Mouse (Mus musculus): ENCODE measurements around the gene Gm49776. TPM values are rescaled to one million over a fixed set of nuclear protein-coding genes. Genes with fewer than 3 reads are reported as not detected.

The Gm49776 gene
- polyA plus RNA-seq, 1 experiment: not detected

DNA sequence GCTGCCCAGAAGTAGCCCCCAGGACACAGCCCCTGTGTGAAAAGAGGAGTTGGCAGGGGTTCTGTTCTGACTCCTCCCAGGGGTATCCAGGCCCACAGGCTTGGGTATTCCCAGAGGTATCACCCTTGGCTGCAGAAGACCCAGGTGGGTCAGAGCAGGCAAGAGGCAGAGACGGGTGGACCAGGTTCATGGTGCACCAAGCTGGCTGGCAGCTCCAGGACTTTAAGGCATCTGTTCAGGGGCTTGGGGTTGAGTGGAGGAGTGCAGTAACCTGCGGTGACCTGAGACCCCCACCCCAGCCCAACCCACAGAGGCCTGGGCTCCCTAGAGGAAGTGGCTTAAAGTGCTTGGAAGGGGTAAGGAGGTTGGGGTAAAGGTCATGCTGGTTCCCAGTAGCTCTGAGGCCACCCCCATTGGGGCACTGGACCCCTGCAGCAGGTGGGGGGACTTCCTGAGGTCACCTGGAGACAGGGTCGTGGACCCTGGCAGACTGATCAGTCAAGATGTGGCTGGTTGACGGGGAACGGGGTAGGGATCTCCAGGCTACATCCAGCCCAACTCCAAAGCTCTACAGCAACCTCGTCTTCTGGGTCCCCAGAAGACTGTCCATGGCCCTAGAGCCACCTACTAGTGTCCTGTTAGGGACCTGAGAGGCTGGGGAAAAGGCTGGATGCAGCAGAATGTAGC, 37.1 kb downstream of the Gm49776 start:
- 83% methylated on average over 6 of the region's 6 CpGs for WGBS
- TF ChIP-seq CTCF (IDR thresholded peaks at IDR 0.05; ENCODE audit: borderline replicate concordance, control insufficient read depth, extremely low read depth, insufficient read depth, low read length, poor library complexity) (no peak), POLR2A (IDR thresholded peaks at IDR 0.05; ENCODE audit: control insufficient read depth, extremely low read depth, insufficient read depth, low read length, poor library complexity) (no peak)
- Histone ChIP-seq H3K4me1 (replicated peaks; ENCODE audit: control insufficient read depth, insufficient read depth, low read length) (peaks cover 28% of the 10 kb centered on the region), H3K27ac (ENCODE audit: control insufficient read depth, insufficient read depth, low read length) (no peak overlapping the region; the same call in 1 of the 2 replicates), H3K4me3 (ENCODE audit: control insufficient read depth, insufficient read depth, low read length) (no peak overlapping the region), H3K36me3 (ENCODE audit: control insufficient read depth, insufficient read depth, low read length) (peaks cover 34% of the 10 kb centered on the region), H3K27me3 (ENCODE audit: control insufficient read depth, insufficient read depth, low read length) (no peaks in the 10 kb centered on the region)
- no peak for DNase-seq

DNA sequence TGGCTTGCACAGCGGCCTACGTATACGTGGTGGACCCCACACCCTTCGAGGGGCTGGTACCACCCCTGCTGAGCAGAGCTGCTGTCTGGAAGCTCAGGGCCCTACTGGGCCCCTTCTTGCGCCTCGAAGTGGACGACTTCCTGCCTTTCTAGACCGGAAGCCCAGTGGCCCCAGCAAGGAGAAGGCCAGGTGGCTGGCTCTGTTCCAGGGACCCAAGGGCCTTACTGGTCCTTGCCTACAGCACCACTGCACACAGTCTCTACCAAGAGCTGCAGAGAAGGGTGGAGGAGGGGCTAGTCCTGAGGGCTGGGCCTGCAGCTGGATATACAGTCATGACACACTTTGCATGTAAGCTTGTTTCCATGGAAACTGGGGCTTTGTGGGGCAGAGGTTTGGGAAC, 38.1 kb downstream of the Gm49776 start:
- WGBS: 17% methylated on average over 8 of the region's 8 CpGs
- H3K4me3 ChIP-seq (ENCODE audit: control insufficient read depth, insufficient read depth, low read length): no peak overlapping the region
- peaks cover 28% of the 10 kb centered on the region for H3K4me1 ChIP-seq (replicated peaks; ENCODE audit: control insufficient read depth, insufficient read depth, low read length)
- H3K27ac ChIP-seq (ENCODE audit: control insufficient read depth, insufficient read depth, low read length): peak overlapping the region; percentile 4; the same call in 1 of the 2 replicates
- DNase-seq: peak; percentile 42
- no peaks in the 10 kb centered on the region for H3K27me3 ChIP-seq (ENCODE audit: control insufficient read depth, insufficient read depth, low read length)
- TF ChIP-seq CTCF (IDR thresholded peaks at IDR 0.05; ENCODE audit: borderline replicate concordance, control insufficient read depth, extremely low read depth, insufficient read depth, low read length, poor library complexity): no peak
- no peak for TF ChIP-seq POLR2A (IDR thresholded peaks at IDR 0.05; ENCODE audit: control insufficient read depth, extremely low read depth, insufficient read depth, low read length, poor library complexity)
- peaks cover 24% of the 10 kb centered on the region for H3K36me3 ChIP-seq (ENCODE audit: control insufficient read depth, insufficient read depth, low read length)

DNA sequence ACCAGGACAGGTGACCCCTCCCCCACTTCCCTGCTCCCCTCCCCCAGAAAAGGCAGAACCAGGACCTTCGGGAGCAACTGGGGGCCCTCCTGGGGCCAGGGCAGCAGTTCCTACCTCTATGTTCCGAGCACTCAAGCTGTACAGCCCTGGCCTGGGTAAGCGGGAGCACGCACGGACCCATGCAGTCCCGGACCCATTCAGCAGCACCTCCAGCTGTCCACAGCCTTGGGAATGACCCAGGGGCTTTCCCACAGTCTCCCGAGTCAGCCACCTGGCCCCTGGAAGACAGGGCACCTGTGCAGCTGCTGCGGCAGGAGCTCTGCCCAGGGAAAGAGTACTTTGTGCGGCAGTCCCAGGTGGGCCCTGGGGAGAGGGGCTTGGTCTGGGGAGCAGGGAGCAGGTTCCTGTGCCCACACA, 39.5 kb downstream of the Gm49776 start:
- peaks cover 28% of the 10 kb centered on the region for H3K4me1 ChIP-seq (replicated peaks; ENCODE audit: control insufficient read depth, insufficient read depth, low read length)
- H3K36me3 ChIP-seq (ENCODE audit: control insufficient read depth, insufficient read depth, low read length): peaks cover 9% of the 10 kb centered on the region; the same call in 1 of the 2 replicates
- WGBS: 84% methylated on average over 9 of the region's 9 CpGs
- no peak overlapping the region for H3K4me3 ChIP-seq (ENCODE audit: control insufficient read depth, insufficient read depth, low read length)
- TF ChIP-seq CTCF (IDR thresholded peaks at IDR 0.05; ENCODE audit: borderline replicate concordance, control insufficient read depth, extremely low read depth, insufficient read depth, low read length, poor library complexity): no peak
- no peak for DNase-seq
- H3K27ac ChIP-seq (ENCODE audit: control insufficient read depth, insufficient read depth, low read length): no peak overlapping the region
- no peaks in the 10 kb centered on the region for H3K27me3 ChIP-seq (ENCODE audit: control insufficient read depth, insufficient read depth, low read length)

- DNase-seq: no peak
- TF ChIP-seq CTCF (IDR thresholded peaks at IDR 0.05; ENCODE audit: borderline replicate concordance, control insufficient read depth, extremely low read depth, insufficient read depth, low read length, poor library complexity) (no peak), POLR2A (IDR thresholded peaks at IDR 0.05; ENCODE audit: control insufficient read depth, extremely low read depth, insufficient read depth, low read length, poor library complexity) (no peak)
- H3K36me3 ChIP-seq (ENCODE audit: control insufficient read depth, insufficient read depth, low read length): peaks cover 1% of the 10 kb centered on the region; the same call in 1 of the 2 replicates
- H3K4me1 ChIP-seq (replicated peaks; ENCODE audit: control insufficient read depth, insufficient read depth, low read length): peaks cover 28% of the 10 kb centered on the region
- no peaks in the 10 kb centered on the region for H3K27me3 ChIP-seq (ENCODE audit: control insufficient read depth, insufficient read depth, low read length)
- no peak within 1 kb of the TSS for H3K27ac ChIP-seq (ENCODE audit: control insufficient read depth, insufficient read depth, low read length)
- H3K4me3 ChIP-seq (ENCODE audit: control insufficient read depth, insufficient read depth, low read length): no peak within 1 kb of the TSS
- 98% methylated on average over 4 of the region's 4 CpGs for WGBS
These were observed 40.5 kb downstream of the Gm49776 start, which contains the start of gene Ccdc188 for GRCm38 (mm10) chr16:18217579-18217978. Gene Ccdc188, plus strand, starts transcription at chr16:18217879.

GRCm38 (mm10) chr16:18214858-18215257, 43.3 kb downstream of the Gm49776 start:
- 95% methylated on average over 7 of the region's 7 CpGs for WGBS
- H3K4me3 ChIP-seq (ENCODE audit: control insufficient read depth, insufficient read depth, low read length): no peak overlapping the region
- H3K4me1 ChIP-seq (replicated peaks; ENCODE audit: control insufficient read depth, insufficient read depth, low read length): peaks cover 12% of the 10 kb centered on the region
- no peak overlapping the region for H3K27ac ChIP-seq (ENCODE audit: control insufficient read depth, insufficient read depth, low read length)
- H3K27me3 ChIP-seq (ENCODE audit: control insufficient read depth, insufficient read depth, low read length): no peaks in the 10 kb centered on the region
- DNase-seq: no peak
- H3K36me3 ChIP-seq (ENCODE audit: control insufficient read depth, insufficient read depth, low read length): no peaks in the 10 kb centered on the region
- no peak for TF ChIP-seq CTCF (IDR thresholded peaks at IDR 0.05; ENCODE audit: borderline replicate concordance, control insufficient read depth, extremely low read depth, insufficient read depth, low read length, poor library complexity)
- no peak for TF ChIP-seq POLR2A (IDR thresholded peaks at IDR 0.05; ENCODE audit: control insufficient read depth, extremely low read depth, insufficient read depth, low read length, poor library complexity)

- 79% methylated on average over 6 of the region's 6 CpGs for WGBS
These were observed 44.4 kb downstream of the Gm49776 start for GRCm38 (mm10) chr16:18213689-18214088.

More at GRCm38 (mm10) chr16:18213689-18214088, 44.4 kb downstream of the Gm49776 start:
- no peak for DNase-seq
- Histone ChIP-seq H3K27me3 (ENCODE audit: control insufficient read depth, insufficient read depth, low read length) (no peaks in the 10 kb centered on the region), H3K4me3 (ENCODE audit: control insufficient read depth, insufficient read depth, low read length) (no peak overlapping the region), H3K36me3 (ENCODE audit: control insufficient read depth, insufficient read depth, low read length) (no peaks in the 10 kb centered on the region), H3K4me1 (replicated peaks; ENCODE audit: control insufficient read depth, insufficient read depth, low read length) (peaks cover 3% of the 10 kb centered on the region), H3K27ac (ENCODE audit: control insufficient read depth, insufficient read depth, low read length) (no peak overlapping the region)
- TF ChIP-seq CTCF (IDR thresholded peaks at IDR 0.05; ENCODE audit: borderline replicate concordance, control insufficient read depth, extremely low read depth, insufficient read depth, low read length, poor library complexity): no peak
- TF ChIP-seq POLR2A (IDR thresholded peaks at IDR 0.05; ENCODE audit: control insufficient read depth, extremely low read depth, insufficient read depth, low read length, poor library complexity): no peak
